Mouse (Mus musculus) liver, embryonic 11.5 days (tissue): ENCODE results near the gene Ptprj. TPM values are rescaled to one million over a fixed set of nuclear protein-coding genes. Genes with fewer than 3 reads are reported as not detected.

ENCODE experiments used
- ATAC-seq: fragments of 200-750 bp; cut with Nextera tagmentation; replicated peaks from 2 replicates; pipeline ENCODE4 v1.8.0; 2017; ENCODE audit warnings: moderate number of reproducible peaks, mild to moderate bottlenecking, moderate TSS enrichment, moderate library complexity; ENCODE audit not compliant: low FRiP score
- DNase-seq: peaks from one replicate; pipeline ENCODE4 v3.0.0-alpha.2; 2017; ENCODE audit warnings: low spot score
- H3K27ac ChIP-seq: fragments of 300-500 bp; sonication (generic); 2 replicates; pipeline ENCODE4 v1.5.1; 2014; ENCODE audit warnings: mild to moderate bottlenecking, low read depth, low read length, control low read depth
- H3K27me3 ChIP-seq: fragments of 300-500 bp; sonication (generic); replicated peaks from 2 replicates; pipeline ENCODE4 v1.6.1; 2014; ENCODE audit warnings: low read length, mixed read lengths; ENCODE audit not compliant: control insufficient read depth, insufficient read depth
- H3K36me3 ChIP-seq: fragments of 300-500 bp; sonication (generic); 2 replicates; pipeline ENCODE4 v1.6.1; 2014; ENCODE audit warnings: mild to moderate bottlenecking, low read length, moderate library complexity, mixed read lengths; ENCODE audit not compliant: control insufficient read depth, insufficient read depth
- H3K4me1 ChIP-seq: fragments of 300-500 bp; sonication (generic); replicated peaks from 2 replicates; pipeline ENCODE4 v1.6.1; 2014; ENCODE audit warnings: low read length, mixed read lengths; ENCODE audit not compliant: control insufficient read depth, insufficient read depth
- H3K4me2 ChIP-seq: fragments of 300-500 bp; sonication (generic); 2 replicates; pipeline ENCODE4 v1.6.1; 2014; ENCODE audit warnings: mild to moderate bottlenecking, control low read depth, moderate library complexity
- H3K4me3 ChIP-seq: fragments of 300-500 bp; sonication (generic); 2 replicates; pipeline ENCODE4 v1.5.1; 2014; ENCODE audit warnings: low read depth, low read length, control low read depth
- H3K9ac ChIP-seq: fragments of 300-500 bp; sonication (generic); 2 replicates; pipeline ENCODE4 v1.6.1; 2014; ENCODE audit warnings: low read depth, low read length, control low read depth
- H3K9me3 ChIP-seq: fragments of 300-500 bp; sonication (generic); 2 replicates; pipeline ENCODE4 v1.6.1; 2016; ENCODE audit warnings: low read length, inconsistent platforms, mixed read lengths; ENCODE audit not compliant: control insufficient read depth
- WGBS: fragments of 180-500 bp; shearing (Covaris S2); extraction: QIAGEN DNeasy Blood & Tissue Kit; methylation state at CpG from one replicate; pipeline ENCODE4 v1.1.7; 2014; 5-methylcytosine and 5-hydroxymethylcytosine counted together
- polyA plus RNA-seq: library from polyadenylated mRNA; unstranded; fragments of >200 nt; fragmentation: Nextera tagmentation; extraction: Ambion mirVana; gene quantifications from 2 replicates; pipeline ENCODE4 v1.2.1, GENCODE M21; 2014

The Ptprj gene
- polyA plus RNA-seq, 1 experiment from 2014 or later = 5.1 TPM

DNA sequence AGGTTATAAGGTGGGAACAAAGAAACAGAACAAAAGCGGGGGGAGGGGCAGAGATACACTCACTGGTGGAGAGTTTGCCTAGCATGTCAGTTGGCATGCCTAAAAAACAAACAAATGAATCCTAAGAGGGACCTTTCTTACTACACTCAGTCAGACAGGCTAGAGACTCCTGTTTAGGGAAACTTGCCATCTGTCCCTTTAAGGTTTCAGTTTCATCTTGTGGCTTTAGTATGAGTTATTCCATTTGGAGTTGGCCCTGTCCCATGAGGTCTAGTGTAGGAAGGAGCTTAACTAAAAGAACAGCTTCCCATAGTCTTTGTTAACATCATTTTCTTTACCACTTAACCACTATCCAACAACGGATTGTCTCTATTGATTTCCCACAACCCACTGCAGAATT is 32.6 kb upstream of the Ptprj start:
- Histone ChIP-seq H3K36me3 (no peaks in the 10 kb centered on the region), H3K27me3 (no peaks in the 10 kb centered on the region), H3K9ac (no peak overlapping the region), H3K4me3 (no peak overlapping the region), H3K4me1 (no peaks in the 10 kb centered on the region), H3K9me3 (no peaks in the 10 kb centered on the region), H3K4me2 (no peak overlapping the region), H3K27ac (no peak overlapping the region)
- 77% methylated on average over 2 of the region's 2 CpGs for WGBS
- DNase-seq = no peak
- ATAC-seq = no peak

- no peaks in the 10 kb centered on the region for H3K4me1 ChIP-seq
- H3K4me2 ChIP-seq = no peak overlapping the region
- no peaks in the 10 kb centered on the region for H3K36me3 ChIP-seq
- WGBS = 60% methylated on average over 10 of the region's 10 CpGs
- H3K27me3 ChIP-seq = no peaks in the 10 kb centered on the region
- no peak overlapping the region for H3K9ac ChIP-seq
- DNase-seq (no peak), ATAC-seq (peak; percentile 73)
- H3K4me3 ChIP-seq = no peak overlapping the region
- H3K9me3 ChIP-seq = no peaks in the 10 kb centered on the region
- H3K27ac ChIP-seq = no peak overlapping the region
Measured at GRCm38 (mm10) chr2:90611959-90612571, 31.6 kb upstream of the Ptprj start.

DNA sequence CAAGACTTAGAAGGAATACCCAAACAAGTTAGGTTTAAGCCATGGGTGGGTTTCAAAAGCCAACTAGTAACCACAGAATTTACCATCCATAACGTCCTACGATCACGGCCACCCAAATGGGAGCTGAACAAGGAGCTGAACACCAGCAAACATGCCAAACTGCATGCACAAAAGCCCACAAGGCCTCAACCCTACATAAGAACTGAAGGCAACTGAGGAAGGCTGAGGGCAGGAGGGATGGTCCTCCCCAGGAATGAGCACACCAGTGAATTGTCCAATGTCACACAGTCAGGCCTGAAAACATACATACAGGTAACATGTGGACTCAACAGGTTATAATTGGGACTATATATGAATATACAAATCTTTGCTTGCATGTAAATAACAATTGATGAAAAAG is 20.6 kb upstream of the Ptprj start:
- Histone ChIP-seq H3K4me3 (no peak overlapping the region), H3K9me3 (no peaks in the 10 kb centered on the region), H3K9ac (no peak overlapping the region), H3K4me1 (no peaks in the 10 kb centered on the region), H3K27ac (no peak overlapping the region), H3K4me2 (no peak overlapping the region), H3K36me3 (no peaks in the 10 kb centered on the region), H3K27me3 (no peaks in the 10 kb centered on the region)
- DNase-seq (no peak), ATAC-seq (no peak)
- 93% methylated on average over 3 of the region's 3 CpGs for WGBS

DNA sequence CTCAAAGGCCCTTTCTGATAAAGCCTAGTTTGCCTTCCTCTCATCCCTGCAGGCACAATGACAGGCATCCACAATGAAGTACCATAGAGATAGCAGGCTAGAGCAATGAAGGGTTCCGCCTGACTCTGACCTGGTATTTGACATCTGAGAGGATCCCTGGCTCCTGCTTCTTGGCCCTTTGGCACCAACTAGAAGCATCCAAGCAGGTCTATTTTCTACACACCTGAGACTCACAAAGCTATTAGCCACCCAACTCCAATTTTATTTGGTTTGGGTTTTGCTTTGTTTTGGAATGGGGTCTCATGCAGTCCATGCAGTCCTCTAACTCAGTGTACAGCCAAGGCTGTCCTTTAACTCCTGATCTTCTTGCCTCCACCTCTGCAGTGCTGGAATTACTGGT is 7.7 kb upstream of the Ptprj start:
- no peak overlapping the region for H3K4me2 ChIP-seq
- no peak overlapping the region for H3K4me3 ChIP-seq
- H3K9ac ChIP-seq = no peak overlapping the region
- no peak for ATAC-seq
- no peak overlapping the region for H3K27ac ChIP-seq
- H3K27me3 ChIP-seq = no peaks in the 10 kb centered on the region
- no peaks in the 10 kb centered on the region for H3K4me1 ChIP-seq
- H3K36me3 ChIP-seq = no peaks in the 10 kb centered on the region
- DNase-seq = no peak
- WGBS = 67% methylated on average over 1 of the region's 1 CpGs
- no peaks in the 10 kb centered on the region for H3K9me3 ChIP-seq

DNA sequence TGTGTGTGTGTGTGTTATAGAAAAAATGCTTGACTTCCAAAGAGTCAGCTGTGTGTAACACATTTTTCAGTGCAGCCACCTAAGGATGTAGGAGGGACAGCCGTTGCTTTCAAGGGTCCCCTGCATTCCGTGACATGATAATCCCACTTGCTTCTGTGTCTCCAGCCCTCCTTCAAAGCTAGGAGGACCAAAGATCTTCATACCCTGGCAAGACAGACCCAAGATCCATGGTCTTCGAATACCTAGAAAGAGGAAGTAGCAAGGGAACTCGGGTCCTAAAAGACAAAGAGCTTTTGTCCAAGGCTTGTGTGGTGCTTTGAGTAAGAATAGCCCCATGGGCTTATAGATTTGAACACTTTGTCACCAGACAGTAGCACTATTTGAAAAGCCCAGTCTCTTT is 4.1 kb upstream of the Ptprj start:
- peaks cover 7% of the 10 kb centered on the region for H3K4me1 ChIP-seq
- DNase-seq (no peak), ATAC-seq (no peak)
- H3K4me3 ChIP-seq = no peak overlapping the region
- no peak overlapping the region for H3K9ac ChIP-seq
- 46% methylated on average over 4 of the region's 4 CpGs for WGBS
- no peak overlapping the region for H3K27ac ChIP-seq
- no peak overlapping the region for H3K4me2 ChIP-seq
- H3K36me3 ChIP-seq = no peaks in the 10 kb centered on the region
- H3K9me3 ChIP-seq = no peaks in the 10 kb centered on the region
- no peaks in the 10 kb centered on the region for H3K27me3 ChIP-seq

GRCm38 (mm10) chr2:90583628-90584131 is 3.2 kb upstream of the Ptprj start:
- no peak for ATAC-seq
- Histone ChIP-seq H3K9me3 (no peaks in the 10 kb centered on the region), H3K9ac (no peak overlapping the region), H3K27me3 (no peaks in the 10 kb centered on the region), H3K4me3 (no peak overlapping the region), H3K4me1 (peaks cover 7% of the 10 kb centered on the region), H3K27ac (no peak overlapping the region), H3K36me3 (no peaks in the 10 kb centered on the region), H3K4me2 (no peak overlapping the region)
- 46% methylated on average over 5 of the region's 5 CpGs for WGBS
- no peak for DNase-seq

DNA sequence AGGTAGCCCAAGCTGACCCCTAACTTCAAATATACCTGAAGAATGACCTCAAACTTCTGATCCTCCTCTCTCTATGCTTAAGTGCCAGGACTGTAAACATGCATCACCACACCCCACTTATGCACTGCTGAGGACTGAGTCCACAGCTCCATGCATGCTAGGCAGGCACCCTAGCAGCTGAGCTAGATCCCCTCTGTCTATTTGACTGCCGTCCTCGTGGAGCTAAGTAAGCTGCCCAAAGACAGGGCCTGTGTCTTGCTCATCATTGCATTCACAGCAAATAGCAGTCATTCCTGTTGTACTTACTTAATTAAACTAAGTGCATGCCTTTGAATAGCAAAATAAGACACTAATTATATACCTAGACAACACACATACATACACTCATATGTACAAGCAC is 2.4 kb upstream of the Ptprj start:
- peaks cover 7% of the 10 kb centered on the region for H3K4me1 ChIP-seq
- no peak for DNase-seq
- no peaks in the 10 kb centered on the region for H3K27me3 ChIP-seq
- H3K4me2 ChIP-seq = no peak overlapping the region
- H3K4me3 ChIP-seq = no peak overlapping the region
- H3K36me3 ChIP-seq = no peaks in the 10 kb centered on the region
- H3K9ac ChIP-seq = no peak overlapping the region
- H3K9me3 ChIP-seq = no peaks in the 10 kb centered on the region
- no peak for ATAC-seq
- no peak overlapping the region for H3K27ac ChIP-seq
- 66% methylated on average over 2 of the region's 2 CpGs for WGBS

- ATAC-seq = no peak
- H3K27me3 ChIP-seq = no peaks in the 10 kb centered on the region
- H3K4me3 ChIP-seq = no peak overlapping the region
- DNase-seq = no peak
- H3K4me1 ChIP-seq = peaks cover 9% of the 10 kb centered on the region
- no peaks in the 10 kb centered on the region for H3K9me3 ChIP-seq
- H3K4me2 ChIP-seq = no peak overlapping the region
- WGBS = 68% methylated on average over 4 of the region's 4 CpGs
- H3K9ac ChIP-seq = no peak overlapping the region
- no peak overlapping the region for H3K27ac ChIP-seq
- H3K36me3 ChIP-seq = no peaks in the 10 kb centered on the region
Measured at GRCm38 (mm10) chr2:90582311-90582710, 1.9 kb upstream of the Ptprj start.

- no peaks in the 10 kb centered on the region for H3K9me3 ChIP-seq
- no peaks in the 10 kb centered on the region for H3K36me3 ChIP-seq
- DNase-seq (no peak), ATAC-seq (no peak)
- peaks cover 11% of the 10 kb centered on the region for H3K4me1 ChIP-seq
- no peak overlapping the region for H3K4me2 ChIP-seq
- no peaks in the 10 kb centered on the region for H3K27me3 ChIP-seq
- H3K9ac ChIP-seq = no peak overlapping the region
- no peak overlapping the region for H3K27ac ChIP-seq
- WGBS = 47% methylated on average over 1 of the region's 1 CpGs
- H3K4me3 ChIP-seq = no peak overlapping the region
Measured at GRCm38 (mm10) chr2:90581796-90582125, 1.3 kb upstream of the Ptprj start.
